Mouse (Mus musculus): Measurements from ENCODE around the gene Mtg1. TPM values are rescaled to one million over a fixed set of nuclear protein-coding genes. Genes with fewer than 3 reads are reported as not detected.

Mtg1 gene
- polyA plus RNA-seq, 1 experiment from 2014 or later, result 30.6 TPM

- Histone ChIP-seq H3K27ac (no peak overlapping the region), H3K4me1 (replicated peaks) (peaks cover 10% of the 10 kb centered on the region), H3K9me3 (no peaks in the 10 kb centered on the region), H3K4me3 (no peak overlapping the region), H3K27me3 (no peaks in the 10 kb centered on the region), H3K4me2 (no peak overlapping the region), H3K9ac (no peak overlapping the region), H3K36me3 (peaks cover 3% of the 10 kb centered on the region; the same call in 1 of the 2 replicates)
- ATAC-seq (ENCODE audit: low FRiP score), result no peak
- WGBS, result 94% methylated on average over 5 of the region's 5 CpGs
Measured at GRCm38 (mm10) chr7:140135106-140135770, 2.1 kb upstream of the Mtg1 start.

GRCm38 (mm10) chr7:140138021-140138310 is 602 bp downstream of the Mtg1 start:
- ATAC-seq (ENCODE audit: low FRiP score), result no peak
- WGBS, result 1% methylated on average over 8 of the region's 8 CpGs
- peak overlapping the region; percentile 88 for H3K27ac ChIP-seq
- peak overlapping the region; percentile 79 for H3K4me2 ChIP-seq
- H3K27me3 ChIP-seq, result no peaks in the 10 kb centered on the region
- H3K4me3 ChIP-seq, result peak overlapping the region; percentile 78
- peaks cover 10% of the 10 kb centered on the region for H3K4me1 ChIP-seq (replicated peaks)
- no peaks in the 10 kb centered on the region; the same call in 1 of the 2 replicates for H3K36me3 ChIP-seq
- H3K9ac ChIP-seq, result peak overlapping the region; percentile 87
- H3K9me3 ChIP-seq, result no peaks in the 10 kb centered on the region

GRCm38 (mm10) chr7:140141350-140141749 is 4.0 kb downstream of the Mtg1 start:
- H3K9me3 ChIP-seq, result no peaks in the 10 kb centered on the region
- 7% methylated on average over 14 of the region's 14 CpGs for WGBS
- H3K4me1 ChIP-seq (replicated peaks), result peaks cover 10% of the 10 kb centered on the region
- H3K9ac ChIP-seq, result no peak overlapping the region
- no peak overlapping the region for H3K4me3 ChIP-seq
- no peak overlapping the region for H3K27ac ChIP-seq
- ATAC-seq (ENCODE audit: low FRiP score), result no peak
- no peaks in the 10 kb centered on the region for H3K27me3 ChIP-seq
- peaks cover 10% of the 10 kb centered on the region for H3K36me3 ChIP-seq
- H3K4me2 ChIP-seq, result no peak overlapping the region

GRCm38 (mm10) chr7:140144550-140144949 is 7.2 kb downstream of the Mtg1 start:
- H3K9me3 ChIP-seq, result no peaks in the 10 kb centered on the region
- H3K36me3 ChIP-seq, result peaks cover 17% of the 10 kb centered on the region
- H3K4me1 ChIP-seq (replicated peaks), result no peaks in the 10 kb centered on the region
- no peak overlapping the region for H3K9ac ChIP-seq
- no peak overlapping the region for H3K4me3 ChIP-seq
- no peak overlapping the region for H3K27ac ChIP-seq
- 88% methylated on average over 4 of the region's 4 CpGs for WGBS
- no peak for ATAC-seq (ENCODE audit: low FRiP score)
- H3K27me3 ChIP-seq, result no peaks in the 10 kb centered on the region
- H3K4me2 ChIP-seq, result no peak overlapping the region

DNA sequence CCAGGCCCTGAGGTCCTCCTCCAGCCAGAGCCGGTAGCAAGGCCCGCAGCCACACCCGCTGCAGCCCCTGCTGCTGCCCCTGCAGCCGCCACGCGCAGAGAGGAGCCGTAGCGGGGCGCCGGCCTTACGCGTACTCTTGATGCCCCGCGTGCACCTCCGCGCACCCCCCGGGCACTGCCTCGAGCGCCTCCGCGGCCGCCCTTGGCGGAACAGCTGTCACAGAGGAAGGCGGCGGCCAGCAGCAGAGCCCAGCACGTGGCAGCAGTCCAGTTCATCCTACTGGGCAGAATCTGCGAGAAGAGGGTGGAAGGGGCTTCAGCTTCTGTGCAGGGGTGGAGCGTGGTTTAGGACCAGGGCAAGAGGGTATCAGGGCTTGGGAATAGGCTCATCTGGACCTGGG is 16.0 kb downstream of the Mtg1 start:
- Histone ChIP-seq H3K36me3 (0 out of 2 replicates have a peak, but pooled peaks cover 9% of the 10 kb centered on the region), H3K27ac (0 out of 2 replicates have a peak overlapping the region, but pooled peaks have one; percentile 83), H3K4me1 (replicated peaks) (peaks cover 28% of the 10 kb centered on the region), H3K4me3 (peak overlapping the region; percentile 48), H3K9ac (peak overlapping the region; percentile 79), H3K4me2 (peak overlapping the region; percentile 69), H3K9me3 (no peaks in the 10 kb centered on the region), H3K27me3 (peaks cover 25% of the 10 kb centered on the region; the same call in 1 of the 2 replicates)
- peak; percentile 44 for ATAC-seq (ENCODE audit: low FRiP score)
- WGBS, result 5% methylated on average over 28 of the region's 28 CpGs

- ATAC-seq (ENCODE audit: low FRiP score), result peak; percentile 31
- Histone ChIP-seq H3K27ac (peak overlapping the region; percentile 83), H3K4me2 (peak overlapping the region; percentile 69), H3K27me3 (peaks cover 25% of the 10 kb centered on the region; the same call in 1 of the 2 replicates), H3K4me1 (replicated peaks) (peaks cover 28% of the 10 kb centered on the region), H3K36me3 (0 out of 2 replicates have a peak, but pooled peaks cover 9% of the 10 kb centered on the region), H3K9me3 (no peaks in the 10 kb centered on the region), H3K4me3 (peak overlapping the region; percentile 48), H3K9ac (peak overlapping the region; percentile 79)
- 13% methylated on average over 4 of the region's 4 CpGs for WGBS
Measured at GRCm38 (mm10) chr7:140153829-140154217, 16.5 kb downstream of the Mtg1 start.

GRCm38 (mm10) chr7:140154218-140154927 is 17.0 kb downstream of the Mtg1 start, which contains the start of gene Sprn:
TSS of gene Sprn (minus strand) at chr7:140154877.
- peak; percentile 75 for ATAC-seq (ENCODE audit: low FRiP score)
- Histone ChIP-seq H3K4me1 (replicated peaks) (peaks cover 28% of the 10 kb centered on the region), H3K27ac (peak within 1 kb of the TSS; percentile 83), H3K27me3 (peaks cover 25% of the 10 kb centered on the region; the same call in 1 of the 2 replicates), H3K4me3 (peak within 1 kb of the TSS; percentile 48), H3K9ac (peak within 1 kb of the TSS; percentile 79), H3K4me2 (peak within 1 kb of the TSS; percentile 69), H3K36me3 (0 out of 2 replicates have a peak, but pooled peaks cover 9% of the 10 kb centered on the region), H3K9me3 (no peaks in the 10 kb centered on the region)
- WGBS, result 2% methylated on average over 28 of the region's 28 CpGs

DNA sequence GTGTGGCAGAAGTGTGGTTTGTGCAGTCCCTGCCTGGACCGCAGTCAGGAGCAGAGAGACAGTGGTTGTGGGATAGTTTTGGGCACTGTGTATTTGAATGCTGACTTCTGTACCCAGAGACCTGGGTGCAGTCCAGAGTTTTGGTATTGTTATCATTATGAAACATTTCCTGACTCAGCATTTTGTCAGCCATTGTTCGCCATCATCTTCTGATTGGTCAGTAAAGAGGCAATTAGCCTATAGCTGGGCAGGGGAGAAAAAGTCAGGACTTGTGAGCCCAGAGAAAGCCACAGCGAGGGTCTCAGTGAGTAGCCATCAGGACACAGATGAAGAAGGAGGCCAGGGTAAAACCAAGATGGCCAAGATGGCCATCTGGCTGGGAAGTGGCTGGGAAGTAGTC is 23.0 kb downstream of the Mtg1 start:
- H3K9ac ChIP-seq, result no peak overlapping the region
- ATAC-seq (ENCODE audit: low FRiP score), result no peak
- no peaks in the 10 kb centered on the region for H3K9me3 ChIP-seq
- H3K4me2 ChIP-seq, result no peak overlapping the region
- H3K27ac ChIP-seq, result no peak overlapping the region
- H3K4me3 ChIP-seq, result no peak overlapping the region
- H3K36me3 ChIP-seq, result no peaks in the 10 kb centered on the region
- 80% methylated on average over 3 of the region's 3 CpGs for WGBS
- peaks cover under 1% of the 10 kb centered on the region for H3K4me1 ChIP-seq (replicated peaks)
- 0 out of 2 replicates have a peak, but pooled peaks cover 7% of the 10 kb centered on the region for H3K27me3 ChIP-seq

DNA sequence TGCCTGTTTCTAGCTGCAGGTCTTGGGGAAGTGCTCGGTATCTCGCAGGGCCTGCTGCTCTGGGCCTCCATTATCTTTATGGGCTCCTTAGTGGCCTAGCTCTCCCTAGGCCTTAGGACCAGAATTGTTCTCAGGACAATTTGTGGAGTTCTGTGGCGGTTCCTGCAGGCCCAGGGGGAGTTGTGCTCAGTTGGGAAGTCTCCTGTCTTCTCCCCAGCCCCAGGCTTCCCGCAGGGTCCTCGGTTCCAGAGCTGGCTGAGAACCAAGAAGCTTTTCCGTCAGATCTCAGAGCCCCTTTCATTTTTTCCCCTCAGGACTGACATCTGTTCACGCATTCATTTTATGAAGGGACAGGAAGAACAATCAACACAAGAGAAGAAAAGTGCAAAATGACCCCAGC is 27.3 kb downstream of the Mtg1 start, which contains the start of gene Olfr522:
Gene Olfr522, minus strand, starts transcription at position 101 of the 400 bp plus-strand sequence.
- H3K4me2 ChIP-seq, result no peak within 1 kb of the TSS
- H3K4me1 ChIP-seq (replicated peaks), result no peaks in the 10 kb centered on the region
- ATAC-seq (ENCODE audit: low FRiP score), result no peak
- H3K9ac ChIP-seq, result no peak within 1 kb of the TSS
- WGBS, result 75% methylated on average over 7 of the region's 7 CpGs
- H3K27ac ChIP-seq, result no peak within 1 kb of the TSS
- no peaks in the 10 kb centered on the region for H3K9me3 ChIP-seq
- no peaks in the 10 kb centered on the region for H3K36me3 ChIP-seq
- no peak within 1 kb of the TSS for H3K4me3 ChIP-seq
- no peaks in the 10 kb centered on the region for H3K27me3 ChIP-seq

- Histone ChIP-seq H3K36me3 (no peaks in the 10 kb centered on the region), H3K27ac (no peak overlapping the region), H3K9me3 (no peaks in the 10 kb centered on the region), H3K4me1 (replicated peaks) (no peaks in the 10 kb centered on the region), H3K4me2 (no peak overlapping the region), H3K9ac (no peak overlapping the region), H3K4me3 (no peak overlapping the region), H3K27me3 (no peaks in the 10 kb centered on the region)
- ATAC-seq (ENCODE audit: low FRiP score), result no peak
- WGBS, result 78% methylated on average over 1 of the region's 1 CpGs
Measured at GRCm38 (mm10) chr7:140167950-140168349, 30.6 kb downstream of the Mtg1 start.

DNA sequence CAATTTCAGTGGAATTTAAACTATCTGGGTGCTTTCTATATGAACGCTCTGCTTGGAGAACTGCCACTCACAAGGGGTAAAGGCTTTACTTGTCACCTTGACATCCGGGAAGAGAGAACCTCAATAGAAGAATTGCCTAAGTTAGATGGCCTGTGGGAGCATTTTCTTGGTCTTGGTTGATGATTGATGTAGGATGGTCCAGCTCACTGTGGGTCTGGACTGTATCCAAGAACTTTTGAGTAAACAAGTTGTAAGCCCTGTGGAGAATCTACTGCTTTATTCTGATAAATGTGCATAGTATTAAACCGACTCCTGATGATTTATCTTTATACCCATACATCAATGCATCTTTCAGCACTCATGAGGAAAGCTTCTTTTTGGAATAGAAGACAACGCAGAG is 32.0 kb downstream of the Mtg1 start:
- H3K4me3 ChIP-seq, result no peak overlapping the region
- H3K4me2 ChIP-seq, result no peak overlapping the region
- no peak for ATAC-seq (ENCODE audit: low FRiP score)
- H3K36me3 ChIP-seq, result no peaks in the 10 kb centered on the region
- WGBS, result 83% methylated on average over 4 of the region's 4 CpGs
- no peaks in the 10 kb centered on the region for H3K4me1 ChIP-seq (replicated peaks)
- no peaks in the 10 kb centered on the region for H3K9me3 ChIP-seq
- no peak overlapping the region for H3K9ac ChIP-seq
- H3K27me3 ChIP-seq, result no peaks in the 10 kb centered on the region
- no peak overlapping the region for H3K27ac ChIP-seq

GRCm38 (mm10) chr7:140170863-140171262 is 33.5 kb downstream of the Mtg1 start:
- Histone ChIP-seq H3K4me3 (no peak overlapping the region), H3K27ac (no peak overlapping the region), H3K27me3 (no peaks in the 10 kb centered on the region), H3K4me2 (no peak overlapping the region), H3K9ac (no peak overlapping the region), H3K4me1 (replicated peaks) (no peaks in the 10 kb centered on the region), H3K9me3 (no peaks in the 10 kb centered on the region), H3K36me3 (no peaks in the 10 kb centered on the region)
- no peak for ATAC-seq (ENCODE audit: low FRiP score)
- 95% methylated on average over 3 of the region's 3 CpGs for WGBS

Measured in hindbrain, embryonic 13.5 days (tissue).